Mouse (Mus musculus): ENCODE measurements at regions not wholly inside any gene's neighbourhood (a gene's known extent, or its start where the extent isn't known, plus 50 kb on each side); places are given as distances from the start of the nearest gene placed in this dataset.
A peak's percentile ranks its signal among the peaks of the same experiment; 100 is the strongest.

DNA sequence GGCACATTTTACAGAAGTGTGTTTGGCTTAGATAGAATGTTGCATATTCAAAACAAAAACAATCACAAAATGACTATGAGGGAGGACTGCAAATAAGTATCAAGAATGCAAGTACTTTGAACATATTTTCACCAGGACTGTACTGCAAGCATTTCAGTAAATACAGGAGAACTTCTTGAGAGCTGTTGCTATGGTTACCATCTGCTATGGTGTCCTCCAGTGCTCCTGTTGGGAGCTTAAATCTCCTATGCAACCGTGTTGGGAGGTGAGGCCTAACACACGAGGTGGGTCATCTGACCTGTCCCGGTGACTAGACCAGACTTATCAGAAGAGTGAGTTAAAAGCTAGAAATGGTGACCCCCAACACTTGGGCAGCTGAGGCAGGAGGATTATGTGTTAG is 253.9 kb downstream of the 1500009L16Rik start:
- Histone ChIP-seq H3K9ac (no peak overlapping the region), H3K9me3 (no peaks in the 10 kb centered on the region), H3K27ac (no peak overlapping the region), H3K4me3 (replicated peaks) (no peak overlapping the region), H3K4me1 (no peaks in the 10 kb centered on the region), H3K36me3 (no peaks in the 10 kb centered on the region), H3K4me2 (no peak overlapping the region), H3K27me3 (replicated peaks) (no peaks in the 10 kb centered on the region)
- WGBS: 50% methylated on average over 3 of the region's 3 CpGs
- ATAC-seq (ENCODE audit: insufficient read depth, low FRiP score, low read depth): no peak

DNA sequence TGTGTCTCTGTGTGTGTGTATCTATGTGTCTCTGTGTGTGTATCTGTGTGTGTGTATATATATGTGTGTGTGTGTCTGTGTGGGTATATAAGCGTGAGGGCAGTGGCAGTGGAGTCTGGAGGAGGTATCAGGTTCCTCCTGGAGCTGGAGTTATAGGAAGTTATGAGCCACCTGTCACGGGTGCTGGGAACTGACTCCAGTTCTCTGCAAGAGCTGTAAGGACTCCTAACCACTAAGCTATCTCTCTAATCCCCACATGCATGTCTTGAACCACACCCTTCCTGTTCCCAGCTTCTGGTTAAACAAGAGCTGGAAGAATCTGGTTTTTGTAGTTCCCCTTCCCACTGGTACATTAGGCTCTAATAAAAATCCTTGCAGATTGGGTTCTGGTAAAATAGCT is 257.3 kb downstream of the 1500009L16Rik start:
- H3K36me3 ChIP-seq: no peaks in the 10 kb centered on the region
- WGBS: 63% methylated on average over 2 of the region's 2 CpGs
- H3K4me1 ChIP-seq: no peaks in the 10 kb centered on the region
- H3K27ac ChIP-seq: no peak overlapping the region
- H3K4me2 ChIP-seq: no peak overlapping the region
- no peaks in the 10 kb centered on the region for H3K27me3 ChIP-seq (replicated peaks)
- ATAC-seq (ENCODE audit: insufficient read depth, low FRiP score, low read depth): no peak
- no peaks in the 10 kb centered on the region for H3K9me3 ChIP-seq
- no peak overlapping the region for H3K4me3 ChIP-seq (replicated peaks)
- no peak overlapping the region for H3K9ac ChIP-seq

DNA sequence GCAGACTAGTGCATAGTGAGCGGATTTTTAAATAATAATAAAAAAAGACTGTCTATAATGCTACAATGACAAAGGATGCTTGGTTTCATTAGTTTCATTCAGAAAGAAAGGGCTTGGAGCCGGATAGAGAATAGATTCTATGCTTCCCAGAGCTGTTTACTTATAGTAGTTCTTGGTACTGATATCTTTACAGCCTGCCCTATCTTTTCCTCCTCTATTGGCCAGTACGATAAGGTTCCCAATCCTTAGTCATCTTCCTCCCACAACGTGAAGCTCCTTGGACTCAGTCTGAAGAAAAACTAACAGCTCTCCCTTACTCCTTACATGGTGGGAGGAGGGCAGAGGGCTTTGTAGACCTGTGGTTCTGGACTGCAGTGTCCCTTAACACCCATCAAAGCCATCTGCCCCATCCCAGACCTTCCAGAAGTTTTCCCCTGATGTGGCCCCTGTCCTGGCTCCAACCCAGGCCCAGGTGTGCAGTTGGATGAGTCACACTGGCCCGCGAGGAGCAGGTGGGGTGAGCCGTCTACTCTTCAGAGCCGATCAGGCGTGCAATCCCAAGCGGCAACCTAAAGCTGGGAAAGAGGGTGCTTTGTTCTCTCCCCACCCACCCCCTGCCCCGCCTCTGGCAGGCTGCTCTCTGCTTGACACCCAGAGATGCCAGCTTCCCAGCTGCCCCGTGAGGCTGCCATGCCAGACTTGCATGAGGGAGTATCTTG is 262.2 kb downstream of the 1500009L16Rik start:
- H3K4me1 ChIP-seq: no peaks in the 10 kb centered on the region
- no peak overlapping the region for H3K4me3 ChIP-seq (replicated peaks)
- H3K36me3 ChIP-seq: no peaks in the 10 kb centered on the region
- H3K4me2 ChIP-seq: no peak overlapping the region
- H3K27me3 ChIP-seq (replicated peaks): no peaks in the 10 kb centered on the region
- no peak overlapping the region for H3K27ac ChIP-seq
- peak; percentile 65; the same call in 1 of the 2 replicates for ATAC-seq (ENCODE audit: insufficient read depth, low FRiP score, low read depth)
- no peak overlapping the region for H3K9ac ChIP-seq
- 63% methylated on average over 12 of the region's 12 CpGs for WGBS
- no peaks in the 10 kb centered on the region for H3K9me3 ChIP-seq

DNA sequence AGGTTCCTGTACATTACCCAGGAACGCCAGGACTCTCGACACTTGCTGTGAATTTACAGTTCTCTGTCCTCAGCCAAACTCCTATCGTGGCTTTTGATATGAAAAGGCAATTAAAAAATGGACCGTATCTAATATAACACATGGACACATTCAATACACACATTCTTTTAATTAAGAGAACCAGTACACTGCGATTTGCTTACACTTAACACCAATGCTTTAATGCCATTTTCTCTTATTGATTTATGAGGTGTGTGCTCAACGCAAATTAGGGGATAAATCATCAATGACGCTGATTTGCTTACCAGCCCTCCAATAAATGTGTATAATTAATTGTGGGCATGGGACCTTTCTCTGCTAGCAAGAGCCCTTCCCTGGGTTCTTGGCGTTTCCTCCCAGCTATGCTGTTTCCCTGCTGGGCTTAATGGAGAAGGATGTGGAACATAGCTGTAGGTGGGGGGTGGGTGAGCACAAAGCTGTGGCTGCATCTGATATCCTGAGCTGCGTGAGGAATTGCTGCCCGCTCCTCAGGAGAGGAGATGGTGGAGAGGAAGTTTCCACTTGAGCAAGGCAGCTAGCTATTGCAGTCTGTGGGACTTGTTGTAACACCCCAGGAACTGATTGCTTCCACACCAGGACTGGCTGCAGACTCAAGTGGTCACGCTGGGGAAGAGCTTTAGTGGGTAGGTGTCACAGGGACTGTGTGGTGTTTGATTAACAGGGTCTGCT is 270.1 kb downstream of the 1500009L16Rik start:
- WGBS: 51% methylated on average over 11 of the region's 11 CpGs
- Histone ChIP-seq H3K4me1 (peaks cover 13% of the 10 kb centered on the region; the same call in 1 of the 2 replicates), H3K9me3 (no peaks in the 10 kb centered on the region), H3K9ac (no peak overlapping the region), H3K27me3 (replicated peaks) (no peaks in the 10 kb centered on the region), H3K27ac (no peak overlapping the region), H3K36me3 (no peaks in the 10 kb centered on the region), H3K4me2 (no peak overlapping the region), H3K4me3 (replicated peaks) (no peak overlapping the region)
- ATAC-seq (ENCODE audit: insufficient read depth, low FRiP score, low read depth): no peak; the same call in 1 of the 2 replicates

DNA sequence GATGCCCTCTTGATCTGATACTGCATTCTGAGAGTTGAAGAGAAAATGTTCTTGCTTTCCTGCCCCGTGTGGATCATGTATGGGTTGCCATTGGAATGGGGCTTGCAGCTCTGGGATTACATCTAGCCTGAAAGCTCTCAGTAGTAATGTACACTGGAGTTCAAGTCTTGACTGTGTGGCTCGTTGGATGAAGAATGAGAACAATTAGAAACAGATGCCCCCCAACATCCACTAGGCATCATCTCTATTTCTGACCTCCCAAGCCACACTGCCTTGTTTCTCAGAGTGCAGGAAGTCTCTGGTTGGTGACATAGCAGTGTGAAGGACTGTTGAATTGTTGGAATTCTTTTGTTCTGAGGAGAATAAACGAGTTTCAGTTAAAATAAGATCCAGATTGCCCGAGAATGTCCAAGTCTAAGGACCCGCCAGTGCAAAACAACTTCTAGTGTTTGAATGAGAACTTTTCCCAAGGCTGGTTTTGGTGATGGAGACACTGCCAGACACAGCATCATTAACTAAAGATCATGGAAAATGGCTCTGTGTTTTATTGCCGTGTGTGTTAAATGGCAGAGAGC is 272.4 kb downstream of the 1500009L16Rik start:
- Histone ChIP-seq H3K27ac (peak overlapping the region; percentile 33), H3K27me3 (replicated peaks) (no peaks in the 10 kb centered on the region), H3K4me3 (replicated peaks) (no peak overlapping the region), H3K9me3 (no peaks in the 10 kb centered on the region), H3K4me1 (peaks cover 15% of the 10 kb centered on the region; the same call in 1 of the 2 replicates), H3K36me3 (no peaks in the 10 kb centered on the region), H3K9ac (no peak overlapping the region), H3K4me2 (no peak overlapping the region)
- WGBS: 45% methylated on average over 6 of the region's 6 CpGs
- no peak for ATAC-seq (ENCODE audit: insufficient read depth, low FRiP score, low read depth)

DNA sequence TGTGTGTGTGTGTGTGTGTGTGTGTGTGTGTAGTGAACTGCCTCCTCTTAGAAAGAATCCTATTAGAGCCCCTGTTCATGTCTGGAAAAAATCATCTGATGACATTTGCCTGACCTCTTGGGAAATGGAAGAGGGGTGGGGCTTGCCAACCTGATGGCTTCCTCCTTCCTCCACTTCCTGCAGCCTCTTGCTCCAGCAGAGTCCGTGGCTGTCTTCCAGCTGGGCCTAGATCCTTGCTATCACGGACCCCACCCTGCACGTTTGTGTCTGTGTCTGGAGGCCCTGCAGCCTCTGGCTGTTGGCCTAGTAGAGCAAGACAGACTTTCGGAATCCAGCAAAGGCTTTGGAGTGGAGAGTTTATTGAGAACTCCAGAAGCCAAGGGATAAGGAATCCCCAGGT is 273.2 kb downstream of the 1500009L16Rik start:
- Histone ChIP-seq H3K9ac (no peak overlapping the region), H3K4me1 (peaks cover 15% of the 10 kb centered on the region; the same call in 1 of the 2 replicates), H3K36me3 (no peaks in the 10 kb centered on the region), H3K4me2 (no peak overlapping the region), H3K27me3 (replicated peaks) (no peaks in the 10 kb centered on the region), H3K9me3 (no peaks in the 10 kb centered on the region), H3K4me3 (replicated peaks) (no peak overlapping the region), H3K27ac (peak overlapping the region; percentile 33; the same call in 1 of the 2 replicates)
- peak; percentile 58; the same call in 1 of the 2 replicates for ATAC-seq (ENCODE audit: insufficient read depth, low FRiP score, low read depth)
- 28% methylated on average over 4 of the region's 4 CpGs for WGBS

DNA sequence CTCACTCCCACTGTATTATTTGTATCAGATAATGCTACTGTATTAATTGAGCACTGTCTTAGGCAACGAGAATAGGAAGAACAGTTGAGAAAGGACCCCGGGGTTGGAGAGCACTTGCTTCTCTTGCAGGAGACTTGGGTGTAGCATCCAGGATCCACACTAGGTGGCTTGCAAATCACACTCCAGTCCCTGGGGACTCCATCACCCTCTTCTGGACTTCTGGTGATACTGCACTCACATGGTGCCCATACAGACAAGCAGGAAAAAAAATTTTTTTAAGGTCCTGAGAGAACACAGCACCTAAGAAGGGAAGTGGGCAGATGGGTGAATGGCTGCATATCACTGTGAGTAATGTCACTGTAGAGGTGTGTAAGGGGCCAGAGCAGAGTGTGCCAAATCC is 273.8 kb downstream of the 1500009L16Rik start:
- no peak overlapping the region for H3K9ac ChIP-seq
- H3K4me3 ChIP-seq (replicated peaks): no peak overlapping the region
- H3K4me1 ChIP-seq: peaks cover 15% of the 10 kb centered on the region; the same call in 1 of the 2 replicates
- 90% methylated on average over 2 of the region's 2 CpGs for WGBS
- H3K36me3 ChIP-seq: no peaks in the 10 kb centered on the region
- ATAC-seq (ENCODE audit: insufficient read depth, low FRiP score, low read depth): no peak
- H3K27me3 ChIP-seq (replicated peaks): no peaks in the 10 kb centered on the region
- H3K4me2 ChIP-seq: no peak overlapping the region
- no peak overlapping the region for H3K27ac ChIP-seq
- no peaks in the 10 kb centered on the region for H3K9me3 ChIP-seq

DNA sequence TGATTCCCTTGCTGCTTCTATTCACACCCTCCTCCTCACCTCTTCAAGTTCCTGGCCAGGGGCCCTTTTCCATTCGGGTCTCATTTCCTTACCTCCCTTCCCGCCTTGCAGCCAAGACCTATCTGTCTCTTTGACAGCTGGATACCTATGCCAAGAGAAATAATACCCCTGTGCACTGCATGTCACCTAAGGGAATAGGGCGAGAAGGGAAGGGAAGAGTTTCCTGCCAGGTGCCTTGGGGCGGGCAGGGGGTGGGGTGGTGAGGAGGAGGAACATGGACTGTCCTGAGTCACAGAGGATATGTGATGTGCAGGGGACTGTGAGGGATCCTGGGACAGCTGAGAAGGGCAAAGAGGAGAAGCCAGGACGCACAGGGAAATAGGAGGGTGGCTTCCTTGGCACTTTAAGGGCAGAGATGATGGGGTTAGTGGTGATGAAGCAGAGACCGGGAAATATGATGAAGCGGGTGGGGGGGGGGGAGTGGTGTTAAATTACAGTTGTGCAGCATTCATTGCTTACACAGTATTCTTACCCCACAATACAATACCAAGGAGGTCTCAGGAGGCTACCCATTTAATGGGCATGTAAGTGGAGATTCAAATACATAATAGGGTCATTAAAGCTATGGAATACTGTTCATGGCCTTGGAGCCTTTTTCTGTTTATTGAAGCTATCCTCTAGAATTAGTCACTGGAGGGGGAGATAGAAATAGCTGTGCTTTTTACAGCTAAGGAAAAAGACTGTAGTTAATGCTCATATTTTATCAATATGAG is 278.0 kb downstream of the 1500009L16Rik start:
- Histone ChIP-seq H3K9ac (no peak overlapping the region), H3K9me3 (no peaks in the 10 kb centered on the region), H3K27ac (no peak overlapping the region), H3K36me3 (no peaks in the 10 kb centered on the region), H3K4me3 (replicated peaks) (no peak overlapping the region), H3K4me1 (peaks cover 8% of the 10 kb centered on the region; the same call in 1 of the 2 replicates), H3K27me3 (replicated peaks) (no peaks in the 10 kb centered on the region), H3K4me2 (no peak overlapping the region)
- ATAC-seq (ENCODE audit: insufficient read depth, low FRiP score, low read depth): peak; percentile 19; the same call in 1 of the 2 replicates
- 58% methylated on average over 7 of the region's 7 CpGs for WGBS

DNA sequence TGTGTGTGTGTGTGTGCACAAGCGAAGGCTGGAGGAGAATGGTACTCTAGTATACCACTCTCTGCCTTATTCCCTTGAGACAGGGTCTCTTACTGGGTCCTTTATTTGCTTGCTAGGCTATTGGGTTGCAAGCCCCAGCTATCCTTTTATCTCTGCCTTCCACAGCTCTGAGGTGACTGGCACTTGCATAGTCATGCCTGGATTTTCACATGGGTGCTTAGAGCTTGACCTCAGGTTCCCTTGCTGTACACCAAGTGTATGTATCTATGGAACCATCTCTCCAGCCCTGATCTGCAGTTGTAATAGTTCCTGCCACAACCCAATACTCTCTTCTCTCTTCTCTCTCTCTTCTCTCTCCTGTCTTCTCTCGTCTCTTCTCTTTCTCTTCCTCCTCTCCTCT is 280.1 kb downstream of the 1500009L16Rik start:
- Histone ChIP-seq H3K4me2 (no peak overlapping the region), H3K9ac (no peak overlapping the region), H3K4me1 (0 out of 2 replicates have a peak, but pooled peaks cover 2% of the 10 kb centered on the region), H3K9me3 (no peaks in the 10 kb centered on the region), H3K4me3 (replicated peaks) (no peak overlapping the region), H3K27me3 (replicated peaks) (no peaks in the 10 kb centered on the region), H3K27ac (no peak overlapping the region), H3K36me3 (no peaks in the 10 kb centered on the region)
- no peak for ATAC-seq (ENCODE audit: insufficient read depth, low FRiP score, low read depth)
- 71% methylated on average over 2 of the region's 2 CpGs for WGBS

DNA sequence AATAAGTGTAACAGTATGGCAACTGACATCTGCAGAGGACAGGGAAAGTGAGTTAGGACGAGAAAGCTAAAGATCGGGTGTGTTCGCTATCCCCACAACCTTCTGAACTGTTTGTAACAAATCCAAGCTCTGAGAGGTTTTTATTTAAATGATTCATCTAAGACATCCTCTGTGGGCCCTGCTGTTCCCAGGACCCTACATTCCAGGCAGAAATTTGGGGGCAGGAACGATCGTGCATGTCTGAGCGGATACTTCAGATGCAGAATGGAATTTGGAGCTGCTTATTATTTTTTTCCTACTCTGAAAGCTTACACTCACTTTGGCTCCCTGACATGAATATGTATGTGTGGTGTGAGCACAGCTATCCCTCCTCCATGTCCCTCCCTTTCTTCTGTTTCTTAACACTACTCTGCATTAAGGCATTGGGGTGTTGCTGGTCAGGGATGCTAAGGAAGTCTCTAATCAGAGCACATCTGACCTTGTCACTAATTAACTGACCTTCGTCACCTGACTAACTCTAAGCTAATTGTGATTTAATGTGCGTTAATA is 281.0 kb downstream of the 1500009L16Rik start:
- H3K27ac ChIP-seq: peak overlapping the region; percentile 44; the same call in 1 of the 2 replicates
- WGBS: 53% methylated on average over 8 of the region's 8 CpGs
- peak; percentile 39; the same call in 1 of the 2 replicates for ATAC-seq (ENCODE audit: insufficient read depth, low FRiP score, low read depth)
- H3K4me2 ChIP-seq: no peak overlapping the region
- no peak overlapping the region for H3K9ac ChIP-seq
- H3K27me3 ChIP-seq (replicated peaks): no peaks in the 10 kb centered on the region
- 0 out of 2 replicates have a peak, but pooled peaks cover 2% of the 10 kb centered on the region for H3K4me1 ChIP-seq
- H3K36me3 ChIP-seq: no peaks in the 10 kb centered on the region
- H3K4me3 ChIP-seq (replicated peaks): no peak overlapping the region
- H3K9me3 ChIP-seq: no peaks in the 10 kb centered on the region

DNA sequence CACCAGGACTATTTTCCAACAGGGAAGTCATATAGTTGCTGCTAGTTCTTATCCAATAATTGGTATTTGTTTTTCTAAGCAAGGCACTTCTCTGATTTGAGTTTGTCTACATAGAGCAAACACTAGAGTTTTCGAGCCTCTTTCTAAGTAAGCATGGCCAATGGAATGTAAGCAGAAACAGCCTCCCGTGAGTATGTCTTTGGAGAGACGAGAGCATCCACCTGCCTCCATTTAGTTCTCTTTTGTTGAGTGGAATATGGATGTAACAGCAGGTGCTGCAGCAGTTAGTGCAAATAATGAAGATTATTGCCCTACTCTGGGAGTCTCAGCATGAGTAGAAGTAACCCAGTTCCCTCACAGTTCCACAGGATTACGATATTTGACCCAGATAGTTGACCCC is 286.3 kb downstream of the 1500009L16Rik start:
- Histone ChIP-seq H3K9me3 (no peaks in the 10 kb centered on the region), H3K4me2 (no peak overlapping the region), H3K4me3 (replicated peaks) (no peak overlapping the region), H3K9ac (no peak overlapping the region), H3K27ac (no peak overlapping the region), H3K4me1 (no peaks in the 10 kb centered on the region), H3K36me3 (no peaks in the 10 kb centered on the region), H3K27me3 (replicated peaks) (no peaks in the 10 kb centered on the region)
- WGBS: 47% methylated on average over 4 of the region's 4 CpGs
- ATAC-seq (ENCODE audit: insufficient read depth, low FRiP score, low read depth): no peak

Data from stomach, embryonic 15.5 days (tissue).